Mouse (Mus musculus) large intestine, adult 2 months (tissue): ENCODE results near the gene Gm44790. TPM values are rescaled to one million over a fixed set of nuclear protein-coding genes. Genes with fewer than 3 reads are reported as not detected.
"Not testable (repeated sequence)": the region's sequence is repeated elsewhere in the genome, so short reads cannot be mapped to it uniquely, and the experiment has no call there.

ENCODE experiments used
- DNase-seq: peaks from one replicate; pipeline ENCODE4 v3.0.0-alpha.2; 2012; ENCODE audit warnings: low read depth, low spot score
- WGBS: fragments of 180-500 bp; shearing (Covaris S2); methylation state at CpG from one replicate; pipeline ENCODE4 v1.1.7; 2018; 5-methylcytosine and 5-hydroxymethylcytosine counted together
- polyA plus RNA-seq: library from polyadenylated mRNA; depleted of rRNA; stranded (reverse); fragments of >200 nt; gene quantifications from 2 replicates; pipeline ENCODE4 v1.2.3, GENCODE M21; 2012

Gm44790 gene
- polyA plus RNA-seq, 1 experiment: 3.2 TPM

GRCm38 (mm10) chr6:86471317-86471716 is 44.9 kb downstream of the Gm44790 start:
- WGBS: 68% methylated on average over 3 of the region's 3 CpGs
- DNase-seq: no peak

- WGBS: 7% methylated on average over 9 of the region's 9 CpGs
- DNase-seq: no peak
Observed at GRCm38 (mm10) chr6:86471760-86472099, 45.3 kb downstream of the Gm44790 start.

GRCm38 (mm10) chr6:86472100-86472955 is 45.9 kb downstream of the Gm44790 start:
- peak; percentile 95 for DNase-seq
- under 1% methylated on average over 56 of the region's 56 CpGs for WGBS

- WGBS: 33% methylated on average over 7 of the region's 7 CpGs
Observed at GRCm38 (mm10) chr6:86473077-86473476, 46.6 kb downstream of the Gm44790 start.

GRCm38 (mm10) chr6:86474072-86474471 is 47.6 kb downstream of the Gm44790 start:
- no peak for DNase-seq
- WGBS: 97% methylated on average over 5 of the region's 5 CpGs

More at GRCm38 (mm10) chr6:86473077-86473476, 46.6 kb downstream of the Gm44790 start:
- no peak for DNase-seq

GRCm38 (mm10) chr6:86474646-86475181 is 48.3 kb downstream of the Gm44790 start:
- no peak for DNase-seq

- 54% methylated on average over 9 of the region's 9 CpGs for WGBS
- no peak for DNase-seq
Observed at GRCm38 (mm10) chr6:86475462-86476167, 49.2 kb downstream of the Gm44790 start.

GRCm38 (mm10) chr6:86476931-86477330 is 50.5 kb downstream of the Gm44790 start:
- 39% methylated on average over 5 of the region's 5 CpGs for WGBS
- no peak for DNase-seq

GRCm38 (mm10) chr6:86479311-86479710 is 52.9 kb downstream of the Gm44790 start:
- WGBS: 83% methylated on average over 3 of the region's 3 CpGs
- DNase-seq: no peak

GRCm38 (mm10) chr6:86479816-86480188 is 53.3 kb downstream of the Gm44790 start:
- DNase-seq: no peak

- 26% methylated on average over 9 of the region's 9 CpGs for WGBS
- DNase-seq: no peak
Observed at GRCm38 (mm10) chr6:86480189-86480831, 53.9 kb downstream of the Gm44790 start.

GRCm38 (mm10) chr6:86481871-86482270 is 55.4 kb downstream of the Gm44790 start:
- 63% methylated on average over 5 of the region's 5 CpGs for WGBS
- no peak for DNase-seq

GRCm38 (mm10) chr6:86485943-86486640 is 59.6 kb downstream of the Gm44790 start:
- WGBS: 78% methylated on average over 7 of the region's 7 CpGs
- no peak for DNase-seq

- DNase-seq: peak; percentile 74
- 4% methylated on average over 24 of the region's 24 CpGs for WGBS
Observed at GRCm38 (mm10) chr6:86487358-86488148, 61.1 kb downstream of the Gm44790 start.

- no peak for DNase-seq
Observed at GRCm38 (mm10) chr6:86488149-86488485, 61.7 kb downstream of the Gm44790 start.

GRCm38 (mm10) chr6:86489945-86490344 is 63.5 kb downstream of the Gm44790 start:
- 88% methylated on average over 2 of the region's 2 CpGs for WGBS
- DNase-seq: no peak

More at GRCm38 (mm10) chr6:86488149-86488485, 61.7 kb downstream of the Gm44790 start:
- WGBS: 8% methylated on average over 3 of the region's 3 CpGs

GRCm38 (mm10) chr6:86490413-86490812 is 64.0 kb downstream of the Gm44790 start:
- not testable (repeated sequence) for DNase-seq
- 92% methylated on average over 8 of the region's 8 CpGs for WGBS

- no peak for DNase-seq
- WGBS: 45% methylated on average over 13 of the region's 13 CpGs
Observed at GRCm38 (mm10) chr6:86493469-86494263, 67.2 kb downstream of the Gm44790 start.
